ENCODE assay signal across 10 mouse cellular contexts in the genomic region with DNA sequence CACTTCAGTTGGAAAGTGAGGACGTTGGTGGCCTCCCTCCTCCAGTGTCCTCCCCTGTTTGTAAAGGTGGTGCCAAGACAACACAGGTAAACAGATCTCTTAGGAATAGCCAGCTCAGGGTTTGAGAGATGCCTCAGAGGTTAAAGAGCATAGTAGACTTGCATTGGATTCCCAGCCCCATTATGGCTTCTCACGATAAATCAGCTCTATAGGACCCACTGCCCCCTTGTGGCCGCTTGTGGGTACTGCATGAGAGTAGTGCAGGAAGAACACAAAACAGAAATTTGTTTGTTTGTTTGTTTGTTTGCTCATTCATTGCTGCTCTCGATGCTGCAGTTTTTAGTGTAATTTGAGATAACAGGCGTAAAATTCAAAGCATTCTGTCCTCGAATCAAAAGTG.
A peak's percentile ranks its signal among the peaks of the same experiment; 100 is the strongest.
DNase-seq lines count a peak whose midpoint lies in the region; ATAC-seq and TF ChIP-seq lines count a peak whose summit lies in the region.
"Had no signal": no experiment of that assay in that cellular context is flagged by ENCODE, and none has a peak within 500 bp of the region (broad histone marks: within the 10 kb centered on the region; RNA-seq: fewer than 3 reads in every experiment).

No protein-coding gene starts in this region.

- no peaks in the 10 kb centered on the region for H3K9me3 ChIP-seq in liver, embryonic 13.5 days (replicated peaks)

- H3K9ac ChIP-seq in liver, embryonic 13.5 days: no peak overlapping the region
- H3K9ac ChIP-seq: heart, embryonic 13.5 days had no signal

- no peaks in the 10 kb centered on the region for H3K36me3 ChIP-seq in liver, embryonic 13.5 days
- H3K36me3 ChIP-seq: heart, embryonic 13.5 days had no signal

- H3K27ac ChIP-seq in left cerebral cortex, adult 2 months: no peak overlapping the region
- H3K27ac ChIP-seq in liver, embryonic 13.5 days: no peak overlapping the region
- H3K27ac ChIP-seq: heart, embryonic 13.5 days had no signal

- peak; percentile 87 for TF ChIP-seq CTCF in left cerebral cortex, adult 2 months (IDR thresholded peaks at IDR 0.05)

- intact Hi-C loops in left cerebral cortex, adult 2 months (cut with DNase I): loop anchor here (2.0 kb wide), 1 partner anchor 210 kb away; no protein-coding TSS in a partner anchor

- WGBS in liver, embryonic 13.5 days (ENCODE audit: insufficient replicate concordance): 18% methylated on average over 6 of the region's 6 CpGs

- H3K4me1 ChIP-seq in liver, embryonic 13.5 days (replicated peaks): no peaks in the 10 kb centered on the region
- H3K4me1 ChIP-seq: megakaryocyte, embryonic 14.5 days had no signal

- no peak for ATAC-seq in liver, embryonic 13.5 days (ENCODE audit: low read depth)
- no peak for ATAC-seq in inflammation-experienced regulatory T-cells, adult 6 months

- H3K4me3 ChIP-seq in left cerebral cortex, adult 2 months: no peak overlapping the region
- no peak overlapping the region for H3K4me3 ChIP-seq in liver, embryonic 13.5 days (replicated peaks)
- H3K4me3 ChIP-seq: heart, embryonic 13.5 days; megakaryocyte, embryonic 14.5 days had no signal

- no peaks in the 10 kb centered on the region for H3K27me3 ChIP-seq in liver, embryonic 13.5 days
- H3K27me3 ChIP-seq: heart, embryonic 13.5 days had no signal

- DNase-seq in left cerebral cortex, adult 2 months (ENCODE audit: extremely low spot score in 1 of 2, low spot score in 2 of 2): peak in 1 of 2 experiments; percentile 60
- no peak for DNase-seq in left cerebral cortex, adult 11 months (ENCODE audit: low spot score)
- peak; percentile 35 for DNase-seq in Muller cell, postnatal 12 days (ENCODE audit: inconsistent ontology term)
- peak; percentile 44 for DNase-seq in c-Kit-negative CD71-positive TER-119-positive erythroid progenitor cells, embryonic 14.5 days (ENCODE audit: low read depth, low spot score)
- DNase-seq in forelimb bud, embryonic 11.5 days (ENCODE audit: low read depth, low spot score): peak; percentile 51
- DNase-seq in liver, embryonic 13.5 days: peak; percentile 28
- DNase-seq in right cerebral cortex, postnatal 36 days (ENCODE audit: low spot score in 2 of 2): peak; percentile 14 to 24

- no peak overlapping the region for H3K4me2 ChIP-seq in liver, embryonic 13.5 days
- H3K4me2 ChIP-seq: heart, embryonic 13.5 days had no signal
